Mouse (Mus musculus) limb, embryonic 12.5 days (tissue): ENCODE measurements around the gene Lztr1. TPM values are rescaled to one million over a fixed set of nuclear protein-coding genes. Genes with fewer than 3 reads are reported as not detected.
A peak's percentile ranks its signal among the peaks of the same experiment; 100 is the strongest.

ENCODE experiments used
- ATAC-seq: fragments of 200-750 bp; cut with Nextera tagmentation; 2 replicates; pipeline ENCODE4 v1.8.0; 2017; ENCODE audit warnings: low read depth, moderate TSS enrichment; ENCODE audit not compliant: insufficient number of reproducible peaks, insufficient read depth, low FRiP score, low TSS enrichment
- H3K27ac ChIP-seq: fragments of 300-500 bp; sonication (generic); 2 replicates; pipeline ENCODE4 v1.5.1; 2016; ENCODE audit warnings: mild to moderate bottlenecking, moderate library complexity
- H3K27me3 ChIP-seq: fragments of 300-500 bp; sonication (generic); 2 replicates; pipeline ENCODE4 v1.6.1; 2016; ENCODE audit warnings: mild to moderate bottlenecking, moderate library complexity
- H3K36me3 ChIP-seq: fragments of 300-500 bp; sonication (generic); 2 replicates; pipeline ENCODE4 v1.6.1; 2016; ENCODE audit warnings: mild to moderate bottlenecking, moderate library complexity
- H3K4me1 ChIP-seq: fragments of 300-500 bp; sonication (generic); replicated peaks from 2 replicates; pipeline ENCODE4 v1.6.1; 2016
- H3K4me2 ChIP-seq: fragments of 300-500 bp; sonication (generic); 2 replicates; pipeline ENCODE4 v1.6.1; 2016; ENCODE audit warnings: mild to moderate bottlenecking, moderate library complexity
- H3K4me3 ChIP-seq: fragments of 300-500 bp; sonication (generic); replicated peaks from 2 replicates; pipeline ENCODE4 v1.5.1; 2016; ENCODE audit warnings: mild to moderate bottlenecking
- H3K9ac ChIP-seq: fragments of 300-500 bp; sonication (generic); replicated peaks from 2 replicates; pipeline ENCODE4 v1.6.1; 2016; ENCODE audit warnings: mild to moderate bottlenecking, moderate library complexity
- H3K9me3 ChIP-seq: fragments of 300-500 bp; sonication (generic); 2 replicates; pipeline ENCODE4 v1.6.1; 2016; ENCODE audit warnings: mild to moderate bottlenecking, moderate library complexity
- WGBS: fragments of 180-500 bp; shearing (Covaris S2); methylation state at CpG from one replicate; pipeline ENCODE4 v1.1.7; 2016; 5-methylcytosine and 5-hydroxymethylcytosine counted together
- polyA plus RNA-seq: library from polyadenylated mRNA; unstranded; fragments of >200 nt; fragmentation: Nextera tagmentation; extraction: Ambion mirVana; gene quantifications from 2 replicates; pipeline ENCODE4 v1.2.1, GENCODE M21; 2016

Lztr1 gene
- polyA plus RNA-seq, 1 experiment from 2014 or later: 104 TPM

DNA sequence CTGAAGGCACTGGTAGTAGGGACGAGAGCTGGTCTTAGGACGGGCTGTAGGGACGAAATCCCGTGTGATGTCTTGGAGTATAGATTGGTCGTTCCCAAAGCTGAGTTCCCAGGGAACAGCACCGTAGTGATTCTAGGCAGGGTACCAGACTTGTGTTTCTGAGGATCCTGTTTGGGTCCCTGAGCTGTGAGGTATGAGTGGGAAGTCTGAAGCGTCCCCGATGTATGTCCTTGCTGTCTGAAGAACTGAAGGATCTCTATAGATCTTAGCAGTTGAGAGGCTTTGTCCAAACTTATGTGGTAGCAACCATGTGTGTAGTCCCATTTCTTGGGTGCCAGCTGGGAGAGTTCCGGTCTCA, 731 bp downstream of the Lztr1 start:
- Histone ChIP-seq H3K36me3 (peaks cover 36% of the 10 kb centered on the region), H3K27ac (peak overlapping the region; percentile 78; the same call in 1 of the 2 replicates), H3K9me3 (no peaks in the 10 kb centered on the region), H3K27me3 (no peaks in the 10 kb centered on the region), H3K9ac (peak overlapping the region; percentile 81), H3K4me2 (peak overlapping the region; percentile 67), H3K4me1 (peaks cover 12% of the 10 kb centered on the region), H3K4me3 (peak overlapping the region; percentile 74)
- ATAC-seq: peak; percentile 13; the same call in 1 of the 2 replicates
- WGBS: 12% methylated on average over 9 of the region's 9 CpGs

GRCm38 (mm10) chr16:17510143-17510542, 1.7 kb downstream of the Lztr1 start:
- Histone ChIP-seq H3K27me3 (no peaks in the 10 kb centered on the region), H3K27ac (no peak overlapping the region), H3K9ac (no peak overlapping the region), H3K4me1 (peaks cover 12% of the 10 kb centered on the region), H3K36me3 (peaks cover 45% of the 10 kb centered on the region), H3K9me3 (no peaks in the 10 kb centered on the region), H3K4me3 (peak overlapping the region; percentile 74), H3K4me2 (peak overlapping the region; percentile 67)
- 100% methylated on average over 2 of the region's 2 CpGs for WGBS
- ATAC-seq: no peak

DNA sequence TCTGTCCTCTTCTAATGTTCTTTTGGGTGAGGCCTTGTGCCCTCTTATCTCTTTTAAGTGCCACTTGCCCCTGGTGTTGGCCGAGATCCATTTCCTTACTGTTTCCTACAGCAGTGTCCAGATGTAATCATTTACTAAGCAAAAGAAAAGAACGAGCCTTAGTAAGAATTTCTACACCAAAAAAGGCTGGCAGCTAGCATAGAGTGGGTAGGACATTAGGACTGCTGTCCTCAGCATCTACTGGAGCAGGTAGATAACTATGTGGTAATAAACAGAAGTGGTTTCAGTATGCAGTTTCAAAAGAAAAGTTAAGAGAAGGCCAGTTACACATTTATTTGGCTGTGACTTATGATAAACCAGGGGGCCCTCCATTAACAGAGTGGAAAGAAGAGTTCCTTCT, 2.2 kb downstream of the Lztr1 start:
- Histone ChIP-seq H3K27ac (no peak overlapping the region), H3K4me1 (peaks cover 12% of the 10 kb centered on the region), H3K4me3 (no peak overlapping the region), H3K9ac (no peak overlapping the region), H3K36me3 (peaks cover 51% of the 10 kb centered on the region), H3K27me3 (no peaks in the 10 kb centered on the region), H3K4me2 (0 out of 2 replicates have a peak overlapping the region, but pooled peaks have one; percentile 67), H3K9me3 (no peaks in the 10 kb centered on the region)
- ATAC-seq: no peak
- WGBS: 87% methylated on average over 2 of the region's 2 CpGs

DNA sequence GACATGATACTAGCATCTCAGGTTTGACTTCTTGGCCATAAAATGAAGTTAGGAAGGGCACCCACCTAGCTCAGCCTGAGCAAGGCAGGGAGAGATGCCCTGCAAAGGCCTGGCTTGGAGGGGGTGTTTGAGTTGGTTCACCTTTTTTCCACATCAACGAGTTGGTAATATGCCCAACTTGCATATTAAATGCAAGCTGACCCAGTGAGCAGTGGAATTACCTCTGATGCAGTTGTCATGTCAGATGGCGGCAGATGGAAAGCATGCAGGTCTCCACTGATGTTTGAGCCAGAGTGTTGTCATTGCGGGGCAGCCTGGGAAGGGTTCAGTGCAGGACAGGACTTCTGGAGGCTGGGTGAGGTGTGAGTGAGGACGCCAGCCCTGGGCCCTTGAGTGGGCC, 2.9 kb downstream of the Lztr1 start:
- H3K9me3 ChIP-seq: no peaks in the 10 kb centered on the region
- 93% methylated on average over 4 of the region's 4 CpGs for WGBS
- H3K36me3 ChIP-seq: peaks cover 58% of the 10 kb centered on the region
- no peak overlapping the region for H3K27ac ChIP-seq
- H3K27me3 ChIP-seq: no peaks in the 10 kb centered on the region
- peaks cover 12% of the 10 kb centered on the region for H3K4me1 ChIP-seq
- H3K9ac ChIP-seq: no peak overlapping the region
- H3K4me2 ChIP-seq: no peak overlapping the region
- H3K4me3 ChIP-seq: no peak overlapping the region
- no peak for ATAC-seq

- 79% methylated on average over 2 of the region's 2 CpGs for WGBS
- no peak for ATAC-seq
- H3K36me3 ChIP-seq: peaks cover 98% of the 10 kb centered on the region
Measured at GRCm38 (mm10) chr16:17518910-17519309, 10.4 kb downstream of the Lztr1 start.

GRCm38 (mm10) chr16:17524156-17524555, 15.7 kb downstream of the Lztr1 start:
- Histone ChIP-seq H3K9me3 (no peaks in the 10 kb centered on the region), H3K4me3 (no peak overlapping the region), H3K36me3 (peaks cover 98% of the 10 kb centered on the region), H3K4me2 (no peak overlapping the region), H3K27me3 (no peaks in the 10 kb centered on the region), H3K4me1 (0 out of 2 replicates have a peak, but pooled peaks cover 4% of the 10 kb centered on the region), H3K27ac (no peak overlapping the region), H3K9ac (no peak overlapping the region)
- ATAC-seq: no peak
- 90% methylated on average over 11 of the region's 11 CpGs for WGBS

More at GRCm38 (mm10) chr16:17518910-17519309, 10.4 kb downstream of the Lztr1 start:
- Histone ChIP-seq H3K9me3 (no peaks in the 10 kb centered on the region), H3K4me2 (no peak overlapping the region), H3K9ac (no peak overlapping the region), H3K27ac (no peak overlapping the region), H3K4me3 (no peak overlapping the region), H3K27me3 (no peaks in the 10 kb centered on the region), H3K4me1 (no peaks in the 10 kb centered on the region)

GRCm38 (mm10) chr16:17525524-17525923, 17.0 kb downstream of the Lztr1 start:
- no peak overlapping the region for H3K4me2 ChIP-seq
- H3K9ac ChIP-seq: no peak overlapping the region
- 82% methylated on average over 3 of the region's 3 CpGs for WGBS
- H3K9me3 ChIP-seq: no peaks in the 10 kb centered on the region
- H3K27me3 ChIP-seq: no peaks in the 10 kb centered on the region
- peaks cover 14% of the 10 kb centered on the region for H3K4me1 ChIP-seq
- ATAC-seq: no peak
- H3K27ac ChIP-seq: no peak overlapping the region
- H3K4me3 ChIP-seq: no peak overlapping the region
- peaks cover 91% of the 10 kb centered on the region for H3K36me3 ChIP-seq

GRCm38 (mm10) chr16:17526223-17526622, 17.7 kb downstream of the Lztr1 start:
- H3K4me1 ChIP-seq: peaks cover 14% of the 10 kb centered on the region
- H3K9me3 ChIP-seq: no peaks in the 10 kb centered on the region
- 94% methylated on average over 6 of the region's 6 CpGs for WGBS

DNA sequence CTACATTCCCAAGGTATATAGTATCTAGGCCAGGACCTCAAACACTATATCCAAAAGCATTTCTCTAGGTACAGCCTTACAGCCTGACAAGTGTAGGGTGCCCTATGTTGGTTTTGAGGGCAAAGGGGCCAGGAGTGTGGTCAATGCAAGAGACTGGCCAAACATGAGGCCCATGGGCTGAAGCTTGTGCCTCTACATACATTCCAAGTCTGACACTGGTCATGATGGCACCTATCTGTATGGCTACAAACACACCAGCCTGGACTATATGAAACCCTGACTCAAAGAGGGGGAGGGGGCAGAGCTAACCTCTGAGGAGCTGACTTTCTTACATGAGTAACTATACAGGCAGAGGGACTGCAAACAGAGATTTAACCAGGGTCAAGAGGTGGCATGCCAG, 19.1 kb downstream of the Lztr1 start:
- no peak for ATAC-seq
- Histone ChIP-seq H3K9ac (no peak overlapping the region), H3K27ac (no peak overlapping the region), H3K4me1 (peaks cover 22% of the 10 kb centered on the region), H3K9me3 (no peaks in the 10 kb centered on the region), H3K4me3 (no peak overlapping the region), H3K4me2 (no peak overlapping the region), H3K36me3 (peaks cover 70% of the 10 kb centered on the region), H3K27me3 (no peaks in the 10 kb centered on the region)

More at GRCm38 (mm10) chr16:17526223-17526622, 17.7 kb downstream of the Lztr1 start:
- Histone ChIP-seq H3K4me2 (no peak overlapping the region), H3K4me3 (no peak overlapping the region), H3K27me3 (no peaks in the 10 kb centered on the region), H3K36me3 (peaks cover 84% of the 10 kb centered on the region), H3K27ac (no peak overlapping the region), H3K9ac (no peak overlapping the region)
- no peak for ATAC-seq

DNA sequence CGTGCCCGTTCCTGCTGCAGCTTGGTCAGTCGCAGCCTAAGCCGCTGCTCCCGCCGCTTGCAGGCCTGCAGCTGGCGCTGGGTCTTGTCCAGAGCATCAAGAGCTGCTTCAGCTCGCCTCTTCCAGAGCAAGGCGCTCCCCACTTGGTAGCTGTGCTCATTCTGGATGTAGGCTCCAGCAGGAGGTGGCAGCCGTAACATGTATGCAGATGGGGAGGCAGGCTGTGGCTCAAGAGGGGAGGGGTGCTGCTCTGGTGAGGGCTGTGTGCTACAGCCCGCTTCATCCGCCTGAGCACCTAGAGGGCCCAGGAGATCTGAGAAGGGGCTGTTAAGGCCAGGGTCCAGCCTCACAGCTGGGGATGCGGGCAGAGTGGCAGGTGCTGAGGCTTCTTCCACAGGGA, 19.8 kb downstream of the Lztr1 start:
- Histone ChIP-seq H3K36me3 (peaks cover 64% of the 10 kb centered on the region), H3K27ac (no peak overlapping the region), H3K4me1 (peaks cover 22% of the 10 kb centered on the region), H3K27me3 (no peaks in the 10 kb centered on the region), H3K4me2 (no peak overlapping the region), H3K9me3 (no peaks in the 10 kb centered on the region), H3K9ac (no peak overlapping the region), H3K4me3 (no peak overlapping the region)
- no peak for ATAC-seq
- 87% methylated on average over 13 of the region's 13 CpGs for WGBS

GRCm38 (mm10) chr16:17529981-17530586, 21.6 kb downstream of the Lztr1 start:
- Histone ChIP-seq H3K27ac (peak overlapping the region; percentile 95), H3K27me3 (no peaks in the 10 kb centered on the region), H3K4me3 (peak overlapping the region; percentile 68), H3K9ac (peak overlapping the region; percentile 87), H3K9me3 (no peaks in the 10 kb centered on the region), H3K36me3 (peaks cover 47% of the 10 kb centered on the region), H3K4me1 (peaks cover 22% of the 10 kb centered on the region), H3K4me2 (peak overlapping the region; percentile 81)
- no peak for ATAC-seq
- WGBS: 17% methylated on average over 17 of the region's 17 CpGs
